In the genomic region with DNA sequence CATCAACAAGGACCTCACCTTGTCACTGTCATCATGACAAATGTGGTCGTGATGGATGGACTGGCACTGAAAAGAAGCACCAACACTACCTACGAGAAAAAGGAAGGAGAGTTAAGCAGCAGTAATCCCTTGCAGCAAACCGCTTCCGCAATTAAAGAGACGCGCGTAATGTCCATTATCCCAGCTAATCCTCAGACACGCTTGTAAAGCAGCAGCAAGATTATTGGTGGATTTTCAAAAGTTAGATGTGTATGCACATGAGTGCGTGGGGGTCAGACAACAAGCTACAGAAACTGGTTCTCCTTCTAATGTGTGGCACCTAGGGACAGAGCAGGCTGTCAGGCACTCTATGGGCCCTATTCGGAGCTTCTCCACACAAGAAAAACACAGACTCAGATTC, we compare ENCODE assay signal across 27 mouse cellular contexts. TPM values are rescaled to one million over a fixed set of nuclear protein-coding genes. Genes with fewer than 3 reads are reported as not detected.
A peak's percentile ranks its signal among the peaks of the same experiment; 100 is the strongest.
DNase-seq lines count a peak whose midpoint lies in the region; ATAC-seq lines count a peak whose summit lies in the region.
"Had no signal": no experiment of that assay in that cellular context is flagged by ENCODE, and none has a peak within 500 bp of the region (broad histone marks: within the 10 kb centered on the region; RNA-seq: fewer than 3 reads in every experiment).

No protein-coding gene starts in this region.

- H3K36me3 ChIP-seq in midbrain, embryonic 14.5 days (ENCODE audit: control insufficient read depth, insufficient read depth, low read length), result no peaks in the 10 kb centered on the region
- no peaks in the 10 kb centered on the region for H3K36me3 ChIP-seq in midbrain, embryonic 10.5 days
- no peaks in the 10 kb centered on the region for H3K36me3 ChIP-seq in liver, embryonic 12.5 days
- H3K36me3 ChIP-seq: G1E; heart, embryonic 12.5 days; heart, embryonic 15.5 days; hindbrain, embryonic 13.5 days had no signal

- ATAC-seq in midbrain, embryonic 14.5 days (ENCODE audit: low FRiP score, low TSS enrichment), result no peak
- no peak for ATAC-seq in liver, embryonic 12.5 days
- ATAC-seq: forebrain, embryonic 14.5 days; forebrain, postnatal 0 days; Patski had no signal

- no peak overlapping the region for H3K4me3 ChIP-seq in midbrain, embryonic 14.5 days (replicated peaks; ENCODE audit: low read depth, low read length)
- no peak overlapping the region for H3K4me3 ChIP-seq in midbrain, embryonic 10.5 days
- no peak overlapping the region for H3K4me3 ChIP-seq in liver, embryonic 12.5 days
- H3K4me3 ChIP-seq: gastrocnemius, adult 2 months; heart, embryonic 12.5 days; heart, embryonic 15.5 days; hindbrain, embryonic 10.5 days; hindbrain, embryonic 13.5 days had no signal

- H3K4me1 ChIP-seq in midbrain, embryonic 14.5 days (ENCODE audit: control insufficient read depth, insufficient read depth, low read length), result peaks cover 6% of the 10 kb centered on the region; the same call in 1 of the 2 replicates
- peaks cover 7% of the 10 kb centered on the region for H3K4me1 ChIP-seq in midbrain, embryonic 10.5 days
- H3K4me1 ChIP-seq in liver, embryonic 12.5 days, result no peaks in the 10 kb centered on the region
- H3K4me1 ChIP-seq: heart, embryonic 12.5 days; heart, embryonic 15.5 days; hindbrain, embryonic 10.5 days had no signal

- peak; percentile 35 for DNase-seq in midbrain, embryonic 14.5 days
- no peak for DNase-seq in midbrain, embryonic 10.5 days (ENCODE audit: low spot score)
- peak; percentile 22 for DNase-seq in right cerebral cortex, postnatal 14 days
- DNase-seq in right cerebral cortex, postnatal 25 days, result no peak
- peak; percentile 67 for DNase-seq in gonadal fat pad, adult 2 months (ENCODE audit: low read depth)
- DNase-seq in embryo, embryonic 10 days (ENCODE audit: low spot score), result no peak
- DNase-seq: adrenal gland, postnatal 10 days; adrenal gland, postnatal 36 days; B cell, adult 2 months; cerebellum, adult 11-12 months; cerebellum, adult 8-10 months; cerebellum, postnatal 36 days; forebrain, postnatal 0 days; gastrocnemius, adult 2 months; gastrocnemius, postnatal 14 days; heart, adult 18-20 months; heart, postnatal 10 days; heart, postnatal 36 days had no signal

- H3K27ac ChIP-seq in midbrain, embryonic 14.5 days (replicated peaks; ENCODE audit: low read depth, low read length), result no peak overlapping the region
- H3K27ac ChIP-seq in midbrain, embryonic 10.5 days (replicated peaks), result no peak overlapping the region
- H3K27ac ChIP-seq in liver, embryonic 12.5 days, result no peak overlapping the region
- H3K27ac ChIP-seq: gastrocnemius, adult 2 months; heart, embryonic 15.5 days; hindbrain, embryonic 10.5 days; hindbrain, embryonic 13.5 days had no signal

- H3K9me3 ChIP-seq in midbrain, embryonic 14.5 days (ENCODE audit: control insufficient read depth, low read length), result no peaks in the 10 kb centered on the region
- no peaks in the 10 kb centered on the region for H3K9me3 ChIP-seq in midbrain, embryonic 10.5 days (replicated peaks)
- H3K9me3 ChIP-seq in liver, embryonic 12.5 days (replicated peaks), result no peaks in the 10 kb centered on the region
- H3K9me3 ChIP-seq: G1E; heart, embryonic 12.5 days; heart, embryonic 15.5 days; hindbrain, embryonic 10.5 days; hindbrain, embryonic 13.5 days had no signal

- no peaks in the 10 kb centered on the region for H3K27me3 ChIP-seq in midbrain, embryonic 14.5 days (ENCODE audit: control insufficient read depth, insufficient read depth, low read length)
- no peaks in the 10 kb centered on the region for H3K27me3 ChIP-seq in midbrain, embryonic 10.5 days (ENCODE audit: low read depth, poor library complexity, severe bottlenecking)
- no peaks in the 10 kb centered on the region for H3K27me3 ChIP-seq in liver, embryonic 12.5 days (replicated peaks)
- H3K27me3 ChIP-seq: CH12.LX; heart, embryonic 12.5 days; heart, embryonic 15.5 days; hindbrain, embryonic 13.5 days; Patski had no signal

- WGBS in midbrain, embryonic 14.5 days, result 20% methylated on average over 10 of the region's 10 CpGs
- WGBS in midbrain, embryonic 10.5 days, result 71% methylated on average over 10 of the region's 10 CpGs
- 76% methylated on average over 10 of the region's 10 CpGs for WGBS in liver, embryonic 12.5 days (ENCODE audit: insufficient replicate concordance)

- no peak overlapping the region for H3K9ac ChIP-seq in midbrain, embryonic 14.5 days (replicated peaks; ENCODE audit: low read length)
- no peak overlapping the region for H3K9ac ChIP-seq in liver, embryonic 12.5 days
- H3K9ac ChIP-seq: forebrain, postnatal 0 days; heart, embryonic 12.5 days; heart, embryonic 15.5 days; hindbrain, embryonic 13.5 days had no signal

- no peak overlapping the region for H3K4me2 ChIP-seq in midbrain, embryonic 14.5 days (ENCODE audit: low read length)
- no peak overlapping the region for H3K4me2 ChIP-seq in liver, embryonic 12.5 days
- H3K4me2 ChIP-seq: heart, embryonic 12.5 days; heart, embryonic 15.5 days; hindbrain, embryonic 13.5 days had no signal

RNA-seq across cellular contexts. Expression of gene Rnf38, which starts 46.2 kb away (rescaled TPM):
- 56.5 and 60.8 TPM in 2 replicates for polyA plus RNA-seq in midbrain, embryonic 14.5 days (2014; fragmentation: Nextera tagmentation; extraction: Ambion mirVana)
- 29.0 and 38.6 TPM in 2 replicates for polyA plus RNA-seq in midbrain, embryonic 10.5 days (2016; fragmentation: Nextera tagmentation; extraction: Ambion mirVana)
- polyA plus RNA-seq in gonadal fat pad, adult 2 months (2012; rRNA removed), result 124 and 147 TPM in 2 replicates
- polyA plus RNA-seq in liver, embryonic 12.5 days (2016; fragmentation: Nextera tagmentation; extraction: Ambion mirVana), result 15.3 and 16.7 TPM in 2 replicates

Comparison
In these comparisons a context has a peak if more than half of its experiments do, and no peak if none do; other contexts are left out.
1. DNase-seq: peak in midbrain, embryonic 14.5 days (single experiment), right cerebral cortex, postnatal 14 days (single experiment) and gonadal fat pad, adult 2 months (single experiment); none in midbrain, embryonic 10.5 days (single experiment), right cerebral cortex, postnatal 25 days (single experiment) and embryo, embryonic 10 days (single experiment).